In the genomic region with DNA sequence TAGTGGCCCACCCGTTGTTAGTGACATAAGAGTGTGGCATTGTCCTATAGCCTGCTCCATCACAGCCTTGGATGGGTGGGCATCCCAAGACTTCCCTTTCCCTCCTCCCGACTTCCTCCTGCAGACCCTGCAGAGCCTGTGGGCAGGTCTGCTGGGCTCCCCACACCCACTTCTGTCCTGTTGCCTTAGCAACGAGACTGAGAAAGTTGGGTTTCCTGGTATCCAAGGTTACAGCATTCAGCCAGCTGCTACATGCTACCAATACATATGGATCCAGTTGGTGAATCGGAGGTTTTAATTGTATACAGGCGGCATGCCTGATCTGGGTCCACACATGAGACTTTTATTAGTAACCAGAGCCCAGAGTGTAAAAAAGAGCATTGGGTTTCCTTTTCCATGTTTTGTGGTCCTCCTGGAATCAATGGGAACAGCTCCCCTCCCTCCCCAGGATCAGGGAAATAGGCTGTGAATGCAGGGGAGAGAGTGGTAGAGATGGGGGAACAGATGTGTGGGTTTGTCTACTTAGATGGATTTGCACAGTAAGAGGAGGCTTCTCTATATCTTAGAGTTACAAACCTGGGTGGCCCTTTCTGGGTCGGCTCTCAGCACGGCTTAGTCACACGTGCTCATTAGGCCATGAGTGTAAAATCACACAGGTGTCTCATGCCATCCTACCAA, we compare ENCODE assay signal across 9 mouse cellular contexts. TPM values are rescaled to one million over a fixed set of nuclear protein-coding genes. Genes with fewer than 3 reads are reported as not detected.
A peak's percentile ranks its signal among the peaks of the same experiment; 100 is the strongest.
DNase-seq lines count a peak whose midpoint lies in the region; ATAC-seq lines count a peak whose summit lies in the region.
"Had no signal": no experiment of that assay in that cellular context is flagged by ENCODE, and none has a peak within 500 bp of the region (broad histone marks: within the 10 kb centered on the region; RNA-seq: fewer than 3 reads in every experiment).

No protein-coding gene starts in this region.

- peak; percentile 87 for ATAC-seq in embryonic facial prominence, embryonic 13.5 days (ENCODE audit: insufficient number of reproducible peaks, insufficient read depth, low FRiP score, low TSS enrichment, low read depth)
- peak; percentile 92 for ATAC-seq in neural tube, embryonic 15.5 days (ENCODE audit: low FRiP score)

- peak overlapping the region; percentile 33 for H3K4me2 ChIP-seq in embryonic facial prominence, embryonic 13.5 days
- peak overlapping the region; percentile 17; the same call in 1 of the 2 replicates for H3K4me2 ChIP-seq in neural tube, embryonic 15.5 days
- H3K4me2 ChIP-seq: liver, embryonic 13.5 days had no signal

- peaks cover 20% of the 10 kb centered on the region for H3K4me1 ChIP-seq in embryonic facial prominence, embryonic 13.5 days
- H3K4me1 ChIP-seq in neural tube, embryonic 15.5 days: peaks cover 18% of the 10 kb centered on the region
- H3K4me1 ChIP-seq: liver, embryonic 13.5 days had no signal

- intact Hi-C loops in left cerebral cortex, postnatal 14 days (cut with DNase I): loop anchor here (5.0 kb wide), 1 partner anchor 514 kb away; no protein-coding TSS in a partner anchor

- no peaks in the 10 kb centered on the region for H3K36me3 ChIP-seq in embryonic facial prominence, embryonic 13.5 days
- no peaks in the 10 kb centered on the region for H3K36me3 ChIP-seq in neural tube, embryonic 15.5 days
- H3K36me3 ChIP-seq: liver, embryonic 13.5 days had no signal

- 19% methylated on average over 8 of the region's 8 CpGs for WGBS in embryonic facial prominence, embryonic 13.5 days
- WGBS in neural tube, embryonic 15.5 days: 46% methylated on average over 8 of the region's 8 CpGs

- H3K9me3 ChIP-seq in embryonic facial prominence, embryonic 13.5 days: no peaks in the 10 kb centered on the region
- H3K9me3 ChIP-seq in neural tube, embryonic 15.5 days (replicated peaks): no peaks in the 10 kb centered on the region

- 0 out of 2 replicates have a peak overlapping the region, but pooled peaks have one; percentile 12 for H3K9ac ChIP-seq in embryonic facial prominence, embryonic 13.5 days
- no peak overlapping the region for H3K9ac ChIP-seq in neural tube, embryonic 15.5 days (replicated peaks)
- H3K9ac ChIP-seq: liver, embryonic 13.5 days had no signal

- peak overlapping the region; percentile 82 for H3K27ac ChIP-seq in embryonic facial prominence, embryonic 13.5 days
- H3K27ac ChIP-seq in neural tube, embryonic 15.5 days (replicated peaks): peak overlapping the region; percentile 60
- H3K27ac ChIP-seq: gastrocnemius, adult 2 months; liver, embryonic 13.5 days had no signal

- H3K27me3 ChIP-seq in embryonic facial prominence, embryonic 13.5 days: no peaks in the 10 kb centered on the region
- no peaks in the 10 kb centered on the region for H3K27me3 ChIP-seq in neural tube, embryonic 15.5 days (replicated peaks)
- H3K27me3 ChIP-seq: liver, embryonic 13.5 days had no signal

- peak; percentile 76 to 79 for DNase-seq in frontal cortex, adult 2 months (ENCODE audit: extremely low spot score in 1 of 2, low spot score in 1 of 2)
- DNase-seq in left cerebral cortex, postnatal 14 days (ENCODE audit: low spot score in 2 of 2): peak; percentile 75 to 90
- no peak for DNase-seq in kidney, adult 18-20 months
- no peak for DNase-seq in gastrocnemius, postnatal 4 days (ENCODE audit: low spot score in 2 of 2)
- no peak for DNase-seq in natural killer cell, adult 2 months (ENCODE audit: low spot score in 2 of 2)
- DNase-seq: gastrocnemius, adult 2 months; liver, embryonic 13.5 days had no signal

- no peak overlapping the region for H3K4me3 ChIP-seq in embryonic facial prominence, embryonic 13.5 days
- no peak overlapping the region for H3K4me3 ChIP-seq in neural tube, embryonic 15.5 days (replicated peaks)
- H3K4me3 ChIP-seq: gastrocnemius, adult 2 months; liver, embryonic 13.5 days had no signal

RNA-seq across cellular contexts. Expression of a gene that starts 45.7 kb away (rescaled TPM):
- 439 and 449 TPM in 2 replicates for polyA plus RNA-seq in embryonic facial prominence, embryonic 13.5 days (2015; fragmentation: Nextera tagmentation; extraction: Ambion mirVana)
- polyA plus RNA-seq in frontal cortex, adult 2 months (2012; rRNA removed): 83.2 and 108 TPM in 2 replicates
- 100 to 1,000 TPM; 210 to 244 TPM for total RNA-seq in left cerebral cortex, postnatal 14 days (2021)
- 457 and 498 TPM in 2 replicates for polyA plus RNA-seq in neural tube, embryonic 15.5 days (2015; fragmentation: Nextera tagmentation; extraction: Ambion mirVana)
- 100 to 1,000 TPM; 206 to 237 TPM for total RNA-seq in gastrocnemius, postnatal 4 days (2021)

Comparison
In these comparisons a context has a peak if more than half of its experiments do, and no peak if none do; other contexts are left out.
1. DNase-seq: peak in frontal cortex, adult 2 months (2 of 2) and left cerebral cortex, postnatal 14 days (2 of 2); none in kidney, adult 18-20 months (single experiment), gastrocnemius, postnatal 4 days (0 of 2) and natural killer cell, adult 2 months (0 of 2).